Mouse (Mus musculus): ENCODE measurements around the gene Hus1b. TPM values are rescaled to one million over a fixed set of nuclear protein-coding genes. Genes with fewer than 3 reads are reported as not detected.

The Hus1b gene
- polyA plus RNA-seq, 1 experiment from 2014 or later: not detected

GRCm38 (mm10) chr13:30932972-30933371, 14.6 kb downstream of the Hus1b start:
- no peaks in the 10 kb centered on the region for H3K9me3 ChIP-seq (replicated peaks; ENCODE audit: control insufficient read depth, low read length)
- no peak overlapping the region for H3K9ac ChIP-seq (ENCODE audit: low read depth, low read length)
- no peak overlapping the region for H3K27ac ChIP-seq (ENCODE audit: low read depth, low read length)
- WGBS (ENCODE audit: insufficient replicate concordance): 84% methylated on average over 6 of the region's 6 CpGs
- peaks cover 5% of the 10 kb centered on the region; the same call in 1 of the 2 replicates for H3K36me3 ChIP-seq (ENCODE audit: control insufficient read depth, insufficient read depth, low read length)
- H3K27me3 ChIP-seq (ENCODE audit: control insufficient read depth, insufficient read depth, low read length): no peaks in the 10 kb centered on the region
- no peak for ATAC-seq (replicated peaks; ENCODE audit: insufficient number of reproducible peaks, low FRiP score, low TSS enrichment)
- H3K4me3 ChIP-seq (ENCODE audit: low read depth, low read length): no peak overlapping the region
- no peak overlapping the region for H3K4me2 ChIP-seq
- no peaks in the 10 kb centered on the region for H3K4me1 ChIP-seq (ENCODE audit: control insufficient read depth, insufficient read depth, low read length)

GRCm38 (mm10) chr13:30931613-30932012, 15.9 kb downstream of the Hus1b start:
- 70% methylated on average over 4 of the region's 4 CpGs for WGBS (ENCODE audit: insufficient replicate concordance)
- H3K4me2 ChIP-seq: no peak overlapping the region
- no peak overlapping the region for H3K4me3 ChIP-seq (ENCODE audit: low read depth, low read length)
- no peak overlapping the region for H3K9ac ChIP-seq (ENCODE audit: low read depth, low read length)
- H3K4me1 ChIP-seq (ENCODE audit: control insufficient read depth, insufficient read depth, low read length): no peaks in the 10 kb centered on the region
- peaks cover 5% of the 10 kb centered on the region; the same call in 1 of the 2 replicates for H3K36me3 ChIP-seq (ENCODE audit: control insufficient read depth, insufficient read depth, low read length)
- H3K9me3 ChIP-seq (replicated peaks; ENCODE audit: control insufficient read depth, low read length): no peaks in the 10 kb centered on the region
- H3K27ac ChIP-seq (ENCODE audit: low read depth, low read length): no peak overlapping the region
- no peaks in the 10 kb centered on the region for H3K27me3 ChIP-seq (ENCODE audit: control insufficient read depth, insufficient read depth, low read length)
- no peak for ATAC-seq (replicated peaks; ENCODE audit: insufficient number of reproducible peaks, low FRiP score, low TSS enrichment)

- WGBS (ENCODE audit: insufficient replicate concordance): 66% methylated on average over 2 of the region's 2 CpGs
- Histone ChIP-seq H3K27me3 (ENCODE audit: control insufficient read depth, insufficient read depth, low read length) (no peaks in the 10 kb centered on the region), H3K27ac (ENCODE audit: low read depth, low read length) (no peak overlapping the region), H3K9ac (ENCODE audit: low read depth, low read length) (no peak overlapping the region), H3K4me3 (ENCODE audit: low read depth, low read length) (no peak overlapping the region), H3K36me3 (ENCODE audit: control insufficient read depth, insufficient read depth, low read length) (peaks cover 10% of the 10 kb centered on the region; the same call in 1 of the 2 replicates), H3K9me3 (replicated peaks; ENCODE audit: control insufficient read depth, low read length) (no peaks in the 10 kb centered on the region), H3K4me2 (no peak overlapping the region), H3K4me1 (ENCODE audit: control insufficient read depth, insufficient read depth, low read length) (no peaks in the 10 kb centered on the region)
- no peak for ATAC-seq (replicated peaks; ENCODE audit: insufficient number of reproducible peaks, low FRiP score, low TSS enrichment)
These were observed 18.4 kb downstream of the Hus1b start for GRCm38 (mm10) chr13:30929119-30929518.

GRCm38 (mm10) chr13:30924269-30924668, 23.3 kb downstream of the Hus1b start:
- no peaks in the 10 kb centered on the region for H3K27me3 ChIP-seq (ENCODE audit: control insufficient read depth, insufficient read depth, low read length)
- H3K9ac ChIP-seq (ENCODE audit: low read depth, low read length): no peak overlapping the region
- 88% methylated on average over 6 of the region's 6 CpGs for WGBS (ENCODE audit: insufficient replicate concordance)
- H3K36me3 ChIP-seq (ENCODE audit: control insufficient read depth, insufficient read depth, low read length): peaks cover 5% of the 10 kb centered on the region; the same call in 1 of the 2 replicates
- H3K27ac ChIP-seq (ENCODE audit: low read depth, low read length): no peak overlapping the region
- H3K4me1 ChIP-seq (ENCODE audit: control insufficient read depth, insufficient read depth, low read length): no peaks in the 10 kb centered on the region
- no peaks in the 10 kb centered on the region for H3K9me3 ChIP-seq (replicated peaks; ENCODE audit: control insufficient read depth, low read length)
- ATAC-seq (replicated peaks; ENCODE audit: insufficient number of reproducible peaks, low FRiP score, low TSS enrichment): no peak
- H3K4me3 ChIP-seq (ENCODE audit: low read depth, low read length): no peak overlapping the region
- H3K4me2 ChIP-seq: no peak overlapping the region

- H3K4me1 ChIP-seq (ENCODE audit: control insufficient read depth, insufficient read depth, low read length): no peaks in the 10 kb centered on the region
- ATAC-seq (replicated peaks; ENCODE audit: insufficient number of reproducible peaks, low FRiP score, low TSS enrichment): no peak
- no peak overlapping the region for H3K9ac ChIP-seq (ENCODE audit: low read depth, low read length)
- no peaks in the 10 kb centered on the region for H3K27me3 ChIP-seq (ENCODE audit: control insufficient read depth, insufficient read depth, low read length)
- no peaks in the 10 kb centered on the region for H3K9me3 ChIP-seq (replicated peaks; ENCODE audit: control insufficient read depth, low read length)
- no peak overlapping the region for H3K4me2 ChIP-seq
- no peak overlapping the region for H3K4me3 ChIP-seq (ENCODE audit: low read depth, low read length)
- peaks cover 5% of the 10 kb centered on the region; the same call in 1 of the 2 replicates for H3K36me3 ChIP-seq (ENCODE audit: control insufficient read depth, insufficient read depth, low read length)
- WGBS (ENCODE audit: insufficient replicate concordance): 88% methylated on average over 4 of the region's 4 CpGs
- H3K27ac ChIP-seq (ENCODE audit: low read depth, low read length): no peak overlapping the region
These were observed 25.6 kb downstream of the Hus1b start for GRCm38 (mm10) chr13:30921914-30922313.

GRCm38 (mm10) chr13:30913757-30914156, 33.8 kb downstream of the Hus1b start:
- H3K9me3 ChIP-seq (replicated peaks; ENCODE audit: control insufficient read depth, low read length): no peaks in the 10 kb centered on the region
- no peak overlapping the region for H3K4me3 ChIP-seq (ENCODE audit: low read depth, low read length)
- no peak overlapping the region for H3K9ac ChIP-seq (ENCODE audit: low read depth, low read length)
- H3K27me3 ChIP-seq (ENCODE audit: control insufficient read depth, insufficient read depth, low read length): no peaks in the 10 kb centered on the region
- H3K27ac ChIP-seq (ENCODE audit: low read depth, low read length): no peak overlapping the region
- H3K36me3 ChIP-seq (ENCODE audit: control insufficient read depth, insufficient read depth, low read length): no peaks in the 10 kb centered on the region
- no peak overlapping the region for H3K4me2 ChIP-seq
- H3K4me1 ChIP-seq (ENCODE audit: control insufficient read depth, insufficient read depth, low read length): 0 out of 2 replicates have a peak, but pooled peaks cover 5% of the 10 kb centered on the region
- ATAC-seq (replicated peaks; ENCODE audit: insufficient number of reproducible peaks, low FRiP score, low TSS enrichment): no peak

- no peaks in the 10 kb centered on the region for H3K9me3 ChIP-seq (replicated peaks; ENCODE audit: control insufficient read depth, low read length)
- 23% methylated on average over 4 of the region's 4 CpGs for WGBS (ENCODE audit: insufficient replicate concordance)
- no peak overlapping the region for H3K4me2 ChIP-seq
- no peaks in the 10 kb centered on the region for H3K27me3 ChIP-seq (ENCODE audit: control insufficient read depth, insufficient read depth, low read length)
- H3K4me1 ChIP-seq (ENCODE audit: control insufficient read depth, insufficient read depth, low read length): 0 out of 2 replicates have a peak, but pooled peaks cover 5% of the 10 kb centered on the region
- no peak overlapping the region for H3K4me3 ChIP-seq (ENCODE audit: low read depth, low read length)
- H3K36me3 ChIP-seq (ENCODE audit: control insufficient read depth, insufficient read depth, low read length): no peaks in the 10 kb centered on the region
- H3K27ac ChIP-seq (ENCODE audit: low read depth, low read length): no peak overlapping the region
- ATAC-seq (replicated peaks; ENCODE audit: insufficient number of reproducible peaks, low FRiP score, low TSS enrichment): no peak
- H3K9ac ChIP-seq (ENCODE audit: low read depth, low read length): no peak overlapping the region
These were observed 34.5 kb downstream of the Hus1b start for GRCm38 (mm10) chr13:30913028-30913427.

- Histone ChIP-seq H3K9ac (ENCODE audit: low read depth, low read length) (no peak overlapping the region), H3K27ac (ENCODE audit: low read depth, low read length) (no peak overlapping the region), H3K36me3 (ENCODE audit: control insufficient read depth, insufficient read depth, low read length) (no peaks in the 10 kb centered on the region), H3K4me2 (no peak overlapping the region), H3K27me3 (ENCODE audit: control insufficient read depth, insufficient read depth, low read length) (no peaks in the 10 kb centered on the region), H3K4me3 (ENCODE audit: low read depth, low read length) (no peak overlapping the region), H3K9me3 (replicated peaks; ENCODE audit: control insufficient read depth, low read length) (no peaks in the 10 kb centered on the region), H3K4me1 (ENCODE audit: control insufficient read depth, insufficient read depth, low read length) (0 out of 2 replicates have a peak, but pooled peaks cover 5% of the 10 kb centered on the region)
- no peak for ATAC-seq (replicated peaks; ENCODE audit: insufficient number of reproducible peaks, low FRiP score, low TSS enrichment)
- 68% methylated on average over 5 of the region's 5 CpGs for WGBS (ENCODE audit: insufficient replicate concordance)
These were observed 35.5 kb downstream of the Hus1b start for GRCm38 (mm10) chr13:30911931-30912625.

- Histone ChIP-seq H3K36me3 (ENCODE audit: control insufficient read depth, insufficient read depth, low read length) (no peaks in the 10 kb centered on the region), H3K4me2 (no peak overlapping the region), H3K27me3 (ENCODE audit: control insufficient read depth, insufficient read depth, low read length) (no peaks in the 10 kb centered on the region), H3K9ac (ENCODE audit: low read depth, low read length) (no peak overlapping the region), H3K4me3 (ENCODE audit: low read depth, low read length) (no peak overlapping the region), H3K4me1 (ENCODE audit: control insufficient read depth, insufficient read depth, low read length) (0 out of 2 replicates have a peak, but pooled peaks cover 5% of the 10 kb centered on the region), H3K9me3 (replicated peaks; ENCODE audit: control insufficient read depth, low read length) (no peaks in the 10 kb centered on the region), H3K27ac (ENCODE audit: low read depth, low read length) (no peak overlapping the region)
- WGBS (ENCODE audit: insufficient replicate concordance): 80% methylated on average over 5 of the region's 5 CpGs
- no peak for ATAC-seq (replicated peaks; ENCODE audit: insufficient number of reproducible peaks, low FRiP score, low TSS enrichment)
These were observed 36.7 kb downstream of the Hus1b start for GRCm38 (mm10) chr13:30910889-30911288.

All from heart, embryonic 11.5 days (tissue).